Mouse (Mus musculus): ENCODE measurements around the gene Fnd3c2. TPM values are rescaled to one million over a fixed set of nuclear protein-coding genes. Genes with fewer than 3 reads are reported as not detected.
"Not testable (repeated sequence)": the region's sequence is repeated elsewhere in the genome, so short reads cannot be mapped to it uniquely, and the experiment has no call there.

Gene Fnd3c2
- polyA plus RNA-seq (2015; fragmentation: Nextera tagmentation; extraction: Ambion mirVana), result not detected in 2 replicates

- H3K27me3 ChIP-seq, result no peaks in the 10 kb centered on the region
- no peak for ATAC-seq (ENCODE audit: insufficient number of reproducible peaks, low FRiP score, low TSS enrichment, low read depth)
Observed at GRCm38 (mm10) chrX:106255276-106255675, at the start of gene Fnd3c2. Gene Fnd3c2 (minus strand): TSS chrX:106255376.

GRCm38 (mm10) chrX:106284441-106284840 lies 29.3 kb upstream of the Fnd3c2 start:
- Histone ChIP-seq H3K9me3 (replicated peaks) (no peaks in the 10 kb centered on the region), H3K9ac (no peak overlapping the region), H3K27me3 (no peaks in the 10 kb centered on the region), H3K27ac (replicated peaks) (no peak overlapping the region), H3K36me3 (no peaks in the 10 kb centered on the region), H3K4me1 (no peaks in the 10 kb centered on the region), H3K4me2 (replicated peaks) (no peak overlapping the region), H3K4me3 (replicated peaks) (no peak overlapping the region)
- WGBS, result 75% methylated on average over 2 of the region's 2 CpGs
- ATAC-seq (ENCODE audit: insufficient number of reproducible peaks, low FRiP score, low TSS enrichment, low read depth), result no peak

More at GRCm38 (mm10) chrX:106255276-106255675, at the start of gene Fnd3c2:
- no peaks in the 10 kb centered on the region for H3K4me1 ChIP-seq
- no peaks in the 10 kb centered on the region for H3K9me3 ChIP-seq (replicated peaks)
- no peaks in the 10 kb centered on the region for H3K36me3 ChIP-seq
- 82% methylated on average over 4 of the region's 4 CpGs for WGBS
- H3K27ac ChIP-seq (replicated peaks), result no peak within 1 kb of the TSS
- H3K9ac ChIP-seq, result no peak within 1 kb of the TSS
- H3K4me2 ChIP-seq (replicated peaks), result no peak within 1 kb of the TSS
- no peak within 1 kb of the TSS for H3K4me3 ChIP-seq (replicated peaks)

GRCm38 (mm10) chrX:106221058-106221457 lies 34.1 kb downstream of the Fnd3c2 start, which contains the start of gene Taf9b:
Gene Taf9b (minus strand): TSS chrX:106221158.
- H3K27ac ChIP-seq (replicated peaks), result no peak within 1 kb of the TSS
- H3K36me3 ChIP-seq, result no peaks in the 10 kb centered on the region
- no peaks in the 10 kb centered on the region for H3K27me3 ChIP-seq
- ATAC-seq (ENCODE audit: insufficient number of reproducible peaks, low FRiP score, low TSS enrichment, low read depth), result no peak
- no peaks in the 10 kb centered on the region for H3K4me1 ChIP-seq
- WGBS, result 90% methylated on average over 25 of the region's 25 CpGs
- peak within 1 kb of the TSS; percentile 50 for H3K4me2 ChIP-seq (replicated peaks)
- H3K9me3 ChIP-seq (replicated peaks), result no peaks in the 10 kb centered on the region
- peak within 1 kb of the TSS; percentile 58 for H3K4me3 ChIP-seq (replicated peaks)
- no peak within 1 kb of the TSS for H3K9ac ChIP-seq

GRCm38 (mm10) chrX:106219171-106220032 lies 35.8 kb downstream of the Fnd3c2 start:
- 29% methylated on average over 60 of the region's 60 CpGs for WGBS
- H3K27ac ChIP-seq (replicated peaks), result peak overlapping the region; percentile 80

GRCm38 (mm10) chrX:106209100-106209499 lies 46.1 kb downstream of the Fnd3c2 start:
- H3K27me3 ChIP-seq, result no peaks in the 10 kb centered on the region
- no peak overlapping the region for H3K9ac ChIP-seq
- no peaks in the 10 kb centered on the region for H3K9me3 ChIP-seq (replicated peaks)
- no peaks in the 10 kb centered on the region for H3K4me1 ChIP-seq
- H3K4me2 ChIP-seq (replicated peaks), result no peak overlapping the region
- no peak overlapping the region for H3K4me3 ChIP-seq (replicated peaks)
- WGBS, result 88% methylated on average over 2 of the region's 2 CpGs
- H3K36me3 ChIP-seq, result no peaks in the 10 kb centered on the region
- no peak overlapping the region for H3K27ac ChIP-seq (replicated peaks)
- no peak for ATAC-seq (ENCODE audit: insufficient number of reproducible peaks, low FRiP score, low TSS enrichment, low read depth)

More at GRCm38 (mm10) chrX:106219171-106220032, 35.8 kb downstream of the Fnd3c2 start:
- H3K27me3 ChIP-seq, result no peaks in the 10 kb centered on the region
- peak overlapping the region; percentile 50 for H3K4me2 ChIP-seq (replicated peaks)
- H3K36me3 ChIP-seq, result no peaks in the 10 kb centered on the region
- H3K4me1 ChIP-seq, result no peaks in the 10 kb centered on the region
- ATAC-seq (ENCODE audit: insufficient number of reproducible peaks, low FRiP score, low TSS enrichment, low read depth), result peak; percentile 93
- no peaks in the 10 kb centered on the region for H3K9me3 ChIP-seq (replicated peaks)
- H3K4me3 ChIP-seq (replicated peaks), result peak overlapping the region; percentile 58
- peak overlapping the region; percentile 47 for H3K9ac ChIP-seq

GRCm38 (mm10) chrX:106198904-106199303 lies 56.3 kb downstream of the Fnd3c2 start:
- Histone ChIP-seq H3K4me2 (replicated peaks) (no peak overlapping the region), H3K27ac (replicated peaks) (no peak overlapping the region), H3K9ac (no peak overlapping the region), H3K27me3 (no peaks in the 10 kb centered on the region), H3K4me1 (no peaks in the 10 kb centered on the region), H3K36me3 (peaks cover 32% of the 10 kb centered on the region; the same call in 1 of the 2 replicates), H3K9me3 (replicated peaks) (no peaks in the 10 kb centered on the region), H3K4me3 (replicated peaks) (no peak overlapping the region)
- no peak for ATAC-seq (ENCODE audit: insufficient number of reproducible peaks, low FRiP score, low TSS enrichment, low read depth)
- WGBS, result 78% methylated on average over 5 of the region's 5 CpGs

- Histone ChIP-seq H3K9me3 (replicated peaks) (no peaks in the 10 kb centered on the region), H3K9ac (no peak overlapping the region), H3K4me1 (no peaks in the 10 kb centered on the region), H3K36me3 (peaks cover 32% of the 10 kb centered on the region; the same call in 1 of the 2 replicates), H3K4me2 (replicated peaks) (no peak overlapping the region), H3K27me3 (no peaks in the 10 kb centered on the region), H3K4me3 (replicated peaks) (no peak overlapping the region), H3K27ac (replicated peaks) (no peak overlapping the region)
- 67% methylated on average over 5 of the region's 5 CpGs for WGBS
- ATAC-seq (ENCODE audit: insufficient number of reproducible peaks, low FRiP score, low TSS enrichment, low read depth), result no peak
Observed at GRCm38 (mm10) chrX:106197308-106197707, 57.9 kb downstream of the Fnd3c2 start.

- H3K4me1 ChIP-seq; H3K4me2 ChIP-seq (replicated peaks); H3K4me3 ChIP-seq (replicated peaks); H3K27ac ChIP-seq (replicated peaks); H3K9ac ChIP-seq; H3K9me3 ChIP-seq (replicated peaks); H3K27me3 ChIP-seq; ATAC-seq (ENCODE audit: insufficient number of reproducible peaks, low FRiP score, low TSS enrichment, low read depth): not testable (repeated sequence)
- H3K36me3 ChIP-seq, result peaks cover 21% of the 10 kb centered on the region; the same call in 1 of the 2 replicates
- WGBS, result 86% methylated on average over 6 of the region's 6 CpGs
Observed at GRCm38 (mm10) chrX:106194361-106194760, 60.8 kb downstream of the Fnd3c2 start.

- H3K4me2 ChIP-seq (replicated peaks), result 0 out of 2 replicates have a peak overlapping the region, but pooled peaks have one; percentile 10
- H3K4me1 ChIP-seq, result 0 out of 2 replicates have a peak, but pooled peaks cover 7% of the 10 kb centered on the region
- no peaks in the 10 kb centered on the region for H3K9me3 ChIP-seq (replicated peaks)
- H3K27me3 ChIP-seq, result no peaks in the 10 kb centered on the region
- H3K9ac ChIP-seq, result no peak overlapping the region
- no peaks in the 10 kb centered on the region for H3K36me3 ChIP-seq
- WGBS, result 28% methylated on average over 4 of the region's 4 CpGs
- no peak for ATAC-seq (ENCODE audit: insufficient number of reproducible peaks, low FRiP score, low TSS enrichment, low read depth)
- H3K27ac ChIP-seq (replicated peaks), result no peak overlapping the region
- H3K4me3 ChIP-seq (replicated peaks), result no peak overlapping the region
Observed at GRCm38 (mm10) chrX:106190091-106190490, 65.1 kb downstream of the Fnd3c2 start.

- WGBS, result 48% methylated on average over 5 of the region's 5 CpGs
- Histone ChIP-seq H3K27me3 (no peaks in the 10 kb centered on the region), H3K4me1 (0 out of 2 replicates have a peak, but pooled peaks cover 7% of the 10 kb centered on the region), H3K36me3 (no peaks in the 10 kb centered on the region), H3K4me2 (replicated peaks) (peak overlapping the region; percentile 53), H3K9ac (no peak overlapping the region), H3K9me3 (replicated peaks) (no peaks in the 10 kb centered on the region), H3K4me3 (replicated peaks) (peak overlapping the region; percentile 51), H3K27ac (replicated peaks) (no peak overlapping the region)
- ATAC-seq (ENCODE audit: insufficient number of reproducible peaks, low FRiP score, low TSS enrichment, low read depth), result no peak
Observed at GRCm38 (mm10) chrX:106189356-106189755, 65.8 kb downstream of the Fnd3c2 start.

- WGBS, result 16% methylated on average over 12 of the region's 12 CpGs
- no peak for ATAC-seq (ENCODE audit: insufficient number of reproducible peaks, low FRiP score, low TSS enrichment, low read depth)
- H3K36me3 ChIP-seq, result no peaks in the 10 kb centered on the region
- H3K9me3 ChIP-seq (replicated peaks), result no peaks in the 10 kb centered on the region
- peak overlapping the region; percentile 51 for H3K4me3 ChIP-seq (replicated peaks)
- H3K27ac ChIP-seq (replicated peaks), result peak overlapping the region; percentile 69
- 0 out of 2 replicates have a peak, but pooled peaks cover 7% of the 10 kb centered on the region for H3K4me1 ChIP-seq
- H3K27me3 ChIP-seq, result no peaks in the 10 kb centered on the region
- peak overlapping the region; percentile 53 for H3K4me2 ChIP-seq (replicated peaks)
- H3K9ac ChIP-seq, result peak overlapping the region; percentile 28
Observed at GRCm38 (mm10) chrX:106187737-106188136, 67.4 kb downstream of the Fnd3c2 start.

All from embryonic facial prominence, embryonic 15.5 days (tissue).